Mouse (Mus musculus): Measurements from ENCODE around the gene Nuak2.
"Not testable (repeated sequence)": the region's sequence is repeated elsewhere in the genome, so short reads cannot be mapped to it uniquely, and the experiment has no call there.

The Nuak2 gene

DNA sequence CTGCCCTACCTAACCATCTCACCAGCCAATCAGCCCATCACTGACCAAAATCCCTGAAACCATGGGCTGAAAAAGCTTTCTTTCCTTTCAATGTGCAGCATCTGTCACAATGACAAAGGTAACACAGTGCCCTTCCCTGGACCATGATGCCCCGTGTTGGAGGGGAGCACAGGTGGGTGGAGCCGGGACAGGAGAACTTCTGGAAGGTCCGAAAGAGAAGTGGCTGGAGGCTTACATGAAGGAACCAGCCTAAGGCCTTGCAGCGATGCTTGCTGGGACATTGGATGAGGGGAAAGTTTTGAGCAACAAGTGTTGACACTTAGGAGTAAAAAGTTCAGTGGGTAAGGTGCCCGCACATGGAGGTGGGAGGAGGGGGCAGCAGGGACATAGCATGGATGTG is 32.5 kb downstream of the Nuak2 start:
- CTCF ChIA-PET: interaction anchor here (1.4 kb wide), 1 partner anchor 31 kb away, joined by 3 read pairs; no protein-coding TSS in a partner anchor

GRCm38 (mm10) chr1:132349049-132349448 is 33.1 kb downstream of the Nuak2 start:
- CTCF ChIA-PET: interaction anchor here (1.4 kb wide), 1 partner anchor 31 kb away, joined by 3 read pairs; no protein-coding TSS in a partner anchor

GRCm38 (mm10) chr1:132349601-132350000 is 33.7 kb downstream of the Nuak2 start:
- CTCF ChIA-PET: not testable (repeated sequence)

DNA sequence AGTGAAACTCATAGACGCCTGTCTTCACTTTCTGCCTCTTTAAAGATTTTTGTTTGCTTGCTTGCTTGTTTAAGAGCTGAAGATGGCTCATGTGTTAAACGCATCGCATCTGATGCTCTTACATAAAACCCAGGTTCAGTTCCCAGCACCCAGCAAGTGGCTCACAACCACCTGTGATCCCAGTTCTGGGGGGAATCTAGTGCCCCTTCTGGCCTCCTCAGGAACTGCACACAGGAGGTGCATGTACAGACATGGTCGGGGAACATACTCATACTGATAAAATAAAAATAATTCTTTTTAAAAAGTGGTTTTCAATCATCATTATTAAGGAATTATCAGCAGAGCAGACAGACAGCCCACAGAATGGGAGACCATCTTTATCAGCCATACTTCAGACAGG is 35.1 kb downstream of the Nuak2 start:
- CTCF ChIA-PET: no interaction called here

GRCm38 (mm10) chr1:132353389-132353788 is 37.5 kb downstream of the Nuak2 start:
- CTCF ChIA-PET: interaction anchor here (1.4 to 3.4 kb wide), 2 partner anchors 17 to 41 kb away, joined by 4 to 30 read pairs; no protein-coding TSS in a partner anchor

- CTCF ChIA-PET: interaction anchor here (1.0 to 3.4 kb wide), 5 partner anchors 12 to 42 kb away, joined by 3 to 30 read pairs (median 4); no protein-coding TSS in a partner anchor
Observed at GRCm38 (mm10) chr1:132354234-132354633, 38.3 kb downstream of the Nuak2 start.

DNA sequence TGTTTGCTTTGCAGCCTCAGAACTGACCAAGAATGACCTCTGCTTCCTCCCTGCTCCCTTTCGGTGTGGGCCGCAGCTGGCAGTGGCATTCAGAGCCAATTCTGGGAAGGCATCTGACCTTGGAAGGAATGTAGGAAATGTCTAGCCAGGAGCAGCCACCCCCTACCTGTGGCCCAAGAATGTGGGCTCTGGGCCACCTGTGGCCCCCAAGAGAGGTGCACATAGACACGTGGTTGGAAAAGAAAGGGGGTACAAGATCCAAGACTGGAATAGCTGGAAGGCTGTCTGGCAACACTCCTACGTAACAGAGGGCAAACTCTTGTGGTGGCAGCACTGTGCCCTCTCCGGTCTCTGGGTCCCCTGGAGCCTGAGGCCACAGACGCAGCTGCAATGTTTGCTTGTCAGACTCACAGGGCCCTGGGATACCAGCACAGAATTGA is 39.3 kb downstream of the Nuak2 start:
- CTCF ChIA-PET: interaction anchor here (0.7 to 3.4 kb wide), 7 partner anchors 13 to 200 kb away, joined by 3 to 30 read pairs (median 5); partner anchors contain the start of gene Nuak2

DNA sequence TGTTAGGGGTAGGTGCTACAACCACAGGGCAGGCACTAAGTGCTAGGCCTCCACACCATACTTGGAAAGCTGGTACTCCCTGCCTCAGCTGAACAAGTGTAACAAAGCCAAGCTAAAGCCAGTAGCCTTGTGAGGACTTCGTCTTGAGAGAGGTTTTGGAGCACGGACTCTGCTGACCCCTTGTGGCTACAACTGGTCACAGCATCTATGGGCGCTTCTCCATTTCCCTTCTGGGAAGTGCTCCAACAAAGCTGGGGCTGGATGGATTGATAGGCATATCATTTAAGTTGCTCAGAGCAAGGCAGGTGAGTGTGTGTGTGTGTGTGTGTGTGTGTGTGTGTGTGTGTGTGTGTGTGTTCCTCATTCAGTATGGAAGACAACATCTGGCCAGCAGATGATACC is 39.9 kb downstream of the Nuak2 start:
- CTCF ChIA-PET: interaction anchor here (0.5 to 3.4 kb wide), 10 partner anchors 13 to 198 kb away, joined by 3 to 30 read pairs (median 4); partner anchors contain the start of gene Nuak2

DNA sequence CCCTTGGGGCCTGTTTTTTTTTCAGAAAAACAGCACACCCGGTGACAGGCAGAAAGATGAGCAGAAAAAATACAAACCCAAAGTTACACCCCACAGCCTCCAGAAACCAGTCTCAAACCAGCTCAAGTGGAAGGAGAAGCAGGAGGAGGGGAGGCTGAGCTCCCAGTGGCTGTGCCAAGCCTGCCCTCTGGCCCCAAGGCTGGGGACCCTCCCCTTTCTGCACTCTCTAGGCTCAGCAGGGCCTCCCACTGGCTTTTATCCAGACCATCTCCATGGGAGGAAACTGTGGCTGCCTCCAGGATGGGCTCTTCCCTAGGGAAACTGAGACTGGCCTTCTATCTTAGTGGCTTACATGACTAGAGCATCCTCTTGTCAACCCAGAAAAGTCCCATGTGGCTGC is 40.9 kb downstream of the Nuak2 start:
- CTCF ChIA-PET: interaction anchor here (3.4 kb wide), 1 partner anchor 44 kb away, joined by 30 read pairs; no protein-coding TSS in a partner anchor

GRCm38 (mm10) chr1:132361959-132362358 is 46.0 kb downstream of the Nuak2 start:
- CTCF ChIA-PET: no interaction called here

DNA sequence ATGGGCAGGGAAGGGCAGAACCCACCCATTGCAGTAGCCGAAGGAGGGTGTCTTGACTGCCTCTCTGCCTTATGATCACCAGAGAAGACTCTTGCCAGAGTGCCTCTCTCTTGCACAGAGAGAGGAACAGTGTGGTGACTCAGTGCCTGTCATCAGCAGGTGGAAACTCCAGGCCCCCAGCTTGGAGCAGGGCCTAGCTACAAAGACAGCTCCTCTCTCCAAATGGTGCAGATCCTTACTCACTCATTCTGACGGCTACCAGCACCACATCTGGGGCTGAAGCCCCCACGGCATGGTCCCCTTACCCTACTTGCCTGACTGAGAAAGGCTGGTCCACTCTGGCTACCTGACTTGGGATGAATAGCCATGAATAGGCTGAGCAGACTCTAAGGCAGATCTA is 48.5 kb downstream of the Nuak2 start:
- CTCF ChIA-PET: interaction anchor here (0.5 kb wide), 1 partner anchor 211 kb away, joined by 4 read pairs; no protein-coding TSS in a partner anchor

- CTCF ChIA-PET: interaction anchor here (0.5 kb wide), 1 partner anchor 211 kb away, joined by 4 read pairs; no protein-coding TSS in a partner anchor
Observed at GRCm38 (mm10) chr1:132364896-132365557, 49.1 kb downstream of the Nuak2 start.

DNA sequence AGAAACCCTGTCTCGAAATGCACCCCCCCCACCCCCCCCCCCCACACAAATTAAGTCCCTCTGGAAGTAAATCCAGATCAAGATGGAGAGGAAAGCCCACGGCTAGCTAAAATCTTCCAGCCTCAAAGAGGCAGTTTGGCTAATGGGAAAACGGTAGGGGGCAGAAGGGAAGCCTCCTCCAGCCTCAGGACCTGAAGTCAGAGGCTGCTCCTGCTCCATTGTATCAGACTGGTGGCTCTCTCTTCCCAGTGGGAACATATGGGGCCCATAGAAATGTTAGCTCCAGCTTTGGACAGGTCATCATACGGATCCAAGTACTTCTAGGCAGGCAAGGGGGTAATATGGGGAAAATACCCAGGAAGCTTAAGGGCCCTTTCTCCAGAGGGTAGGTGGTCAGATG is 49.7 kb downstream of the Nuak2 start:
- CTCF ChIA-PET: interaction anchor here (0.5 kb wide), 1 partner anchor 170 kb away, joined by 4 read pairs; no protein-coding TSS in a partner anchor

GRCm38 (mm10) chr1:132366235-132366634 is 50.3 kb downstream of the Nuak2 start:
- CTCF ChIA-PET: interaction anchor here (0.5 kb wide), 1 partner anchor 170 kb away, joined by 4 read pairs; no protein-coding TSS in a partner anchor

GRCm38 (mm10) chr1:132366937-132367336 is 51.0 kb downstream of the Nuak2 start:
- CTCF ChIA-PET: interaction anchor here (0.7 to 1.1 kb wide), 2 partner anchors 113 to 210 kb away, joined by 3 read pairs; no protein-coding TSS in a partner anchor

DNA sequence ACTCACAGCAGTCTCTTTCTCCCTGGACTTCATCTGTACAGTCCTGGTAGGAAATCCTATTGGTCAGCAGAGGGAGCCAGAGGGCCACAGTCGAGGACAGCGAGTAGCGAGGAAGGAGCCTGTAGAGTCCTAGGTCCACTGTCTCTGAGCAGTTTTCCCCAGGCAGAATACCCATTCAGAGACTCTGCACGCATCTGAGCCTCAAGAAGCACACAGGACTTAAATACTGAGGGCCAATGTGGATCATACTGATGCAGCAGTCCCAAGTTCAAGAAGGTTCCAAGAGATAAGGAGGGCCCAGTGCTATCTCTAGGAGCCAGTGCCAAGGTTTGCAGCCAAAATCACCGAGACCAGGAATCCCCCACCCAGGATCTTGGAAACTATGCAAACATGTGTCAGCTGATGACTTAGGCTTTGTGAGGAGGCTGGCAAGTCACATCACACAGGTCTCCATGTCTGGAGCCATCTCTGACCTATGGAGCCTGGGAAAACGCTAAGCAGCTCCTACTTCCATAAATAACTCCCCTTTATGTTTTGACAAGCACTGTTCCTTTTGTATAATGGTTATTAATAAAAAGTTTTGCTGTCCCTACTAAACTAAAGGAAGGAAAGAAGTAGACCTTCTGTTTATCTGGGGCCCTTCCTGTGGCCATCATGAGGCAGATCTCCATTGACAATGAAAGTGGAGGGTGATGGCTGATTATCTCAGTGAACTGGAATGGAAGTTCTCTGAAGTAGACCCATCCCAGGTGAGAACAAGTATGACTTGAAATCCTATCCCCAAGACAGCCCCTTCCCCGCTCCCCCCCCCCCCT is 52.0 kb downstream of the Nuak2 start:
- CTCF ChIA-PET: interaction anchor here (1.1 kb wide), 1 partner anchor 112 kb away, joined by 3 read pairs; no protein-coding TSS in a partner anchor

- CTCF ChIA-PET: interaction anchor here (0.6 kb wide), 1 partner anchor 55 kb away, joined by 4 read pairs; no protein-coding TSS in a partner anchor
Observed at GRCm38 (mm10) chr1:132370681-132371173, 54.8 kb downstream of the Nuak2 start.

DNA sequence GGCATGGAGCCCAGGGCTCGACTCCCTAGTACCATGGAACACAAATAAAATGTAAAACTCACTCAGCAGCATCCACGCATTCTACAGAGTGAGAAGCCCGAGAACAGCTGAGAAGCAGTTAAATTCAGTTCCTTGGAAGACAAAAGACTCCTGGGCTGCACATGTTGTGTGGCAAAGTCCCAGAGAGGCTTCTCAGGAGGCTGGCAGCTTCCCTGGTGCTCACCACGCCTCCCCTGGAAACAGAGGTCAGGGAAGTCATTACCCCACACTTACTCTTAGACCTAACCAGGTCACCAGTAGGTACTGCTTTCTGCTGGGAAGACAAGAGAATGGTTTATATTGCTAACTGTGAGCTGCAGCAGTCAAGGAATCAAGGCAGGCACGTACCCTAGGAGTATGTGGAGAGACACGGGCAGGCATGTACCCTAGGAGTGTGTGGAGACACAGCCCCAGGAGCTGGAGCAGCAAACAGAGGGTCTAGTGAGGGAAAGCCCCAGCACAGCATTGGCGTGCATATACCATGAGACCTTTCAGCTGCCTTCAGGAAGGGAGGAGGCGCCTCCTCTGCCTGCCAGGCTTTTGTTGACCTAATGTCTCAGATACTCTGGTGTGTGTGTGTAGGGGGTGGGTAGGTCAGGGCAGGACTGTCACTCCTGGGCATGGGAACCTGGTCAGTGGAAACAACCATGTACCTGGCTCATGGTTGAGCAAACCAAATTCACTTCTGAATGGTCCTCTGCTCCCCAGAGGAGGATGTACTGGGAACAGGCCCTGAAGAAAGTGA is 55.6 kb downstream of the Nuak2 start:
- CTCF ChIA-PET: interaction anchor here (0.6 kb wide), 1 partner anchor 298 kb away, joined by 3 read pairs; no protein-coding TSS in a partner anchor

GRCm38 (mm10) chr1:132372354-132372753 is 56.4 kb downstream of the Nuak2 start:
- CTCF ChIA-PET: interaction anchor here (0.6 kb wide), 1 partner anchor 299 kb away, joined by 3 read pairs; no protein-coding TSS in a partner anchor

GRCm38 (mm10) chr1:132372896-132373534 is 57.1 kb downstream of the Nuak2 start:
- CTCF ChIA-PET: no interaction called here

All from spleen, embryonic (tissue).